9 mouse cellular contexts compared by ENCODE assay signal in genomic region chr7:30908992-30909431, GRCm38 (mm10). TPM values are rescaled to one million over a fixed set of nuclear protein-coding genes. Genes with fewer than 3 reads are reported as not detected.
A peak's percentile ranks its signal among the peaks of the same experiment; 100 is the strongest.
DNase-seq lines count a peak whose midpoint lies in the region; ATAC-seq and TF ChIP-seq lines count a peak whose summit lies in the region.
"Had no signal": no experiment of that assay in that cellular context is flagged by ENCODE, and none has a peak within 500 bp of the region (broad histone marks: within the 10 kb centered on the region; RNA-seq: fewer than 3 reads in every experiment).

No protein-coding gene starts in this region.

- H3K4me3 ChIP-seq in kidney, adult 2 months (ENCODE audit: insufficient read depth, low read depth, low read length): peak overlapping the region; percentile 19
- H3K4me3 ChIP-seq in embryonic facial prominence, embryonic 14.5 days (ENCODE audit: low read depth, low read length): peak overlapping the region; percentile 26
- H3K4me3 ChIP-seq in limb, embryonic 10.5 days: peak overlapping the region; percentile 48
- H3K4me3 ChIP-seq in midbrain, postnatal 0 days (ENCODE audit: low read depth, low read length): peak overlapping the region; percentile 29

- TF ChIP-seq POLR2A in kidney, adult 2 months (IDR thresholded peaks at IDR 0.05; ENCODE audit: low read depth, low read length): no peak

- WGBS in kidney, adult 2 months: 24% methylated on average over 17 of the region's 17 CpGs
- 27% methylated on average over 16 of the region's 17 CpGs for WGBS in embryonic facial prominence, embryonic 14.5 days
- 28% methylated on average over 17 of the region's 17 CpGs for WGBS in limb, embryonic 10.5 days
- WGBS in midbrain, postnatal 0 days: 29% methylated on average over 16 of the region's 17 CpGs

- H3K27me3 ChIP-seq in kidney, adult 2 months (replicated peaks; ENCODE audit: control insufficient read depth, insufficient read depth, low read length): no peaks in the 10 kb centered on the region
- no peaks in the 10 kb centered on the region for H3K27me3 ChIP-seq in embryonic facial prominence, embryonic 14.5 days (replicated peaks; ENCODE audit: control insufficient read depth, insufficient read depth, low read length)
- 0 out of 2 replicates have a peak, but pooled peaks cover 5% of the 10 kb centered on the region for H3K27me3 ChIP-seq in limb, embryonic 10.5 days (ENCODE audit: low read depth, poor library complexity, severe bottlenecking)
- no peaks in the 10 kb centered on the region for H3K27me3 ChIP-seq in midbrain, postnatal 0 days (ENCODE audit: insufficient read depth, low read length)

- H3K9ac ChIP-seq in embryonic facial prominence, embryonic 14.5 days (ENCODE audit: low read depth, low read length): no peak overlapping the region
- no peak overlapping the region for H3K9ac ChIP-seq in midbrain, postnatal 0 days (replicated peaks; ENCODE audit: low read length, poor library complexity, severe bottlenecking)

- TF ChIP-seq CTCF in kidney, adult 2 months (conservative IDR thresholded peaks at IDR 0.05; ENCODE audit: insufficient read depth, insufficient read length, low read depth, low read length): no peak
- TF ChIP-seq CTCF in midbrain, postnatal 0 days (IDR thresholded peaks at IDR 0.05): no peak

- H3K4me1 ChIP-seq in kidney, adult 2 months (ENCODE audit: control insufficient read depth, insufficient read depth, low read length): no peaks in the 10 kb centered on the region
- H3K4me1 ChIP-seq in embryonic facial prominence, embryonic 14.5 days (ENCODE audit: control insufficient read depth, insufficient read depth, low read length): peaks cover 13% of the 10 kb centered on the region
- H3K4me1 ChIP-seq in limb, embryonic 10.5 days: peaks cover 17% of the 10 kb centered on the region
- H3K4me1 ChIP-seq in midbrain, postnatal 0 days (ENCODE audit: insufficient read depth, low read length): no peaks in the 10 kb centered on the region

- H3K27ac ChIP-seq in kidney, adult 2 months (ENCODE audit: insufficient read depth, low read depth, low read length): no peak overlapping the region
- H3K27ac ChIP-seq in embryonic facial prominence, embryonic 14.5 days (replicated peaks; ENCODE audit: low read depth, low read length): no peak overlapping the region
- H3K27ac ChIP-seq in limb, embryonic 10.5 days: no peak overlapping the region
- H3K27ac ChIP-seq in midbrain, postnatal 0 days (ENCODE audit: low read depth, low read length): no peak overlapping the region

- no peak for DNase-seq in kidney, adult 2 months
- no peak for DNase-seq in kidney, postnatal 25 days
- no peak for DNase-seq in embryonic facial prominence, embryonic 14.5 days (ENCODE audit: low spot score)
- no peak for DNase-seq in limb, embryonic 10.5 days (ENCODE audit: low spot score)
- no peak for DNase-seq in midbrain, postnatal 0 days (ENCODE audit: low spot score)
- no peak for DNase-seq in adrenal gland, adult 2 months
- DNase-seq in layer of hippocampus, postnatal 10 days (ENCODE audit: low spot score in 2 of 2): no peak
- DNase-seq: cerebellum, adult 8-10 months had no signal

- H3K9me3 ChIP-seq in embryonic facial prominence, embryonic 14.5 days (ENCODE audit: control insufficient read depth, low read length): no peaks in the 10 kb centered on the region
- H3K9me3 ChIP-seq in limb, embryonic 10.5 days (replicated peaks): no peaks in the 10 kb centered on the region
- H3K9me3 ChIP-seq in midbrain, postnatal 0 days (ENCODE audit: low read length): no peaks in the 10 kb centered on the region

- no peaks in the 10 kb centered on the region for H3K36me3 ChIP-seq in kidney, adult 2 months (ENCODE audit: control insufficient read depth, insufficient read depth, low read length)
- H3K36me3 ChIP-seq in embryonic facial prominence, embryonic 14.5 days (ENCODE audit: control insufficient read depth, insufficient read depth, low read length): no peaks in the 10 kb centered on the region
- no peaks in the 10 kb centered on the region for H3K36me3 ChIP-seq in limb, embryonic 10.5 days
- no peaks in the 10 kb centered on the region for H3K36me3 ChIP-seq in midbrain, postnatal 0 days (ENCODE audit: insufficient read depth, low read length)

- ATAC-seq in embryonic facial prominence, embryonic 14.5 days (ENCODE audit: low read depth): peak; percentile 38; the same call in 1 of the 2 replicates
- 0 out of 2 replicates have a peak, but pooled peaks have one; percentile 34 for ATAC-seq in midbrain, postnatal 0 days (ENCODE audit: low FRiP score)
- ATAC-seq in activated CD4-positive, CD25-positive, alpha-beta regulatory T cell, adult 4 months: no peak

- peak overlapping the region; percentile 62 for H3K4me2 ChIP-seq in embryonic facial prominence, embryonic 14.5 days (ENCODE audit: low read depth, low read length)
- peak overlapping the region; percentile 54 for H3K4me2 ChIP-seq in midbrain, postnatal 0 days (ENCODE audit: low read depth, low read length, poor library complexity, severe bottlenecking)

RNA-seq across cellular contexts. Expression of gene Mag, which starts 5.7 kb away (rescaled TPM):
- 0.71 and 0.94 TPM in 2 replicates for polyA plus RNA-seq in kidney, adult 2 months (2012; rRNA removed)
- 1.3 and 1.4 TPM in 2 replicates for polyA plus RNA-seq in embryonic facial prominence, embryonic 14.5 days (2014; fragmentation: Nextera tagmentation; extraction: Ambion mirVana)
- 0.21 TPM in 1 of 2 replicates, not detected in the other for polyA plus RNA-seq in limb, embryonic 10.5 days (2016; fragmentation: Nextera tagmentation; extraction: Ambion mirVana)
- total RNA-seq in midbrain, postnatal 0 days (2014; rRNA removed): 5.3 and 14.9 TPM in 2 replicates
- polyA plus RNA-seq in midbrain, postnatal 0 days (2015; fragmentation: Nextera tagmentation; extraction: Ambion mirVana): 5.7 and 6.9 TPM in 2 replicates
- total RNA-seq in adrenal gland, adult 2 months (2021): under 1 TPM; 0.48 to 0.63 TPM
- 0.80 and 0.99 TPM in 2 replicates for polyA plus RNA-seq in adrenal gland, adult 2 months (2012; rRNA removed)
- 10 to 100 TPM; 25.3 to 30.7 TPM for total RNA-seq in layer of hippocampus, postnatal 10 days (2021)
- not detected for polyA plus RNA-seq in activated CD4-positive, CD25-positive, alpha-beta regulatory T cell, adult 4 months (2017; shearing (Covaris generic))

RNA-seq across cellular contexts. Expression of gene Hamp2, which starts 15.5 kb away (rescaled TPM):
- 1.1 TPM in 1 of 2 replicates, not detected in the other for polyA plus RNA-seq in kidney, adult 2 months (2012; rRNA removed)
- polyA plus RNA-seq in embryonic facial prominence, embryonic 14.5 days (2014; fragmentation: Nextera tagmentation; extraction: Ambion mirVana): 0.97 TPM in 1 of 2 replicates, not detected in the other
- polyA plus RNA-seq in limb, embryonic 10.5 days (2016; fragmentation: Nextera tagmentation; extraction: Ambion mirVana): not detected in 2 replicates
- not detected in 2 replicates for total RNA-seq in midbrain, postnatal 0 days (2014; rRNA removed)
- polyA plus RNA-seq in midbrain, postnatal 0 days (2015; fragmentation: Nextera tagmentation; extraction: Ambion mirVana): not detected in 2 replicates
- 10 to 100 TPM in 1 of 2 experiments, not detected in 1; 16.6 TPM for total RNA-seq in adrenal gland, adult 2 months (2021)
- polyA plus RNA-seq in adrenal gland, adult 2 months (2012; rRNA removed): 2.6 and 17.4 TPM in 2 replicates
- total RNA-seq in layer of hippocampus, postnatal 10 days (2021): not detected
- not detected for polyA plus RNA-seq in activated CD4-positive, CD25-positive, alpha-beta regulatory T cell, adult 4 months (2017; shearing (Covaris generic))

RNA-seq across cellular contexts. Expression of gene Cd22, which starts 28.9 kb away (rescaled TPM):
- 0.42 and 11.2 TPM in 2 replicates for polyA plus RNA-seq in kidney, adult 2 months (2012; rRNA removed)
- 0.22 TPM in 1 of 2 replicates, not detected in the other for polyA plus RNA-seq in embryonic facial prominence, embryonic 14.5 days (2014; fragmentation: Nextera tagmentation; extraction: Ambion mirVana)
- 0.59 TPM in 1 of 2 replicates, not detected in the other for polyA plus RNA-seq in limb, embryonic 10.5 days (2016; fragmentation: Nextera tagmentation; extraction: Ambion mirVana)
- 0.24 and 0.71 TPM in 2 replicates for total RNA-seq in midbrain, postnatal 0 days (2014; rRNA removed)
- polyA plus RNA-seq in midbrain, postnatal 0 days (2015; fragmentation: Nextera tagmentation; extraction: Ambion mirVana): 0.06 and 0.16 TPM in 2 replicates
- under 1 TPM; 0.40 to 0.97 TPM for total RNA-seq in adrenal gland, adult 2 months (2021)
- 0.45 and 0.57 TPM in 2 replicates for polyA plus RNA-seq in adrenal gland, adult 2 months (2012; rRNA removed)
- not detected for total RNA-seq in layer of hippocampus, postnatal 10 days (2021)
- 1 to 10 TPM; 4.5 to 9.3 TPM for polyA plus RNA-seq in activated CD4-positive, CD25-positive, alpha-beta regulatory T cell, adult 4 months (2017; shearing (Covaris generic))

RNA-seq across cellular contexts. Expression of gene Hamp, which starts 34.8 kb away (rescaled TPM):
- polyA plus RNA-seq in kidney, adult 2 months (2012; rRNA removed): not detected in 2 replicates
- polyA plus RNA-seq in embryonic facial prominence, embryonic 14.5 days (2014; fragmentation: Nextera tagmentation; extraction: Ambion mirVana): not detected in 2 replicates
- not detected in 2 replicates for polyA plus RNA-seq in limb, embryonic 10.5 days (2016; fragmentation: Nextera tagmentation; extraction: Ambion mirVana)
- total RNA-seq in midbrain, postnatal 0 days (2014; rRNA removed): not detected in 2 replicates
- polyA plus RNA-seq in midbrain, postnatal 0 days (2015; fragmentation: Nextera tagmentation; extraction: Ambion mirVana): not detected in 2 replicates
- total RNA-seq in adrenal gland, adult 2 months (2021): 10 to 100 TPM in 1 of 2 experiments, not detected in 1; 49.9 TPM
- 63.2 and 115 TPM in 2 replicates for polyA plus RNA-seq in adrenal gland, adult 2 months (2012; rRNA removed)
- total RNA-seq in layer of hippocampus, postnatal 10 days (2021): not detected
- not detected for polyA plus RNA-seq in activated CD4-positive, CD25-positive, alpha-beta regulatory T cell, adult 4 months (2017; shearing (Covaris generic))

RNA-seq across cellular contexts. Expression of gene Usf2, which starts 47.6 kb away (rescaled TPM):
- 118 and 124 TPM in 2 replicates for polyA plus RNA-seq in kidney, adult 2 months (2012; rRNA removed)
- 18.3 and 23.8 TPM in 2 replicates for polyA plus RNA-seq in embryonic facial prominence, embryonic 14.5 days (2014; fragmentation: Nextera tagmentation; extraction: Ambion mirVana)
- 28.7 and 33.5 TPM in 2 replicates for polyA plus RNA-seq in limb, embryonic 10.5 days (2016; fragmentation: Nextera tagmentation; extraction: Ambion mirVana)
- total RNA-seq in midbrain, postnatal 0 days (2014; rRNA removed): 95.3 and 102 TPM in 2 replicates
- 27.0 and 28.4 TPM in 2 replicates for polyA plus RNA-seq in midbrain, postnatal 0 days (2015; fragmentation: Nextera tagmentation; extraction: Ambion mirVana)
- 100 to 1,000 TPM; 146 to 166 TPM for total RNA-seq in adrenal gland, adult 2 months (2021)
- polyA plus RNA-seq in adrenal gland, adult 2 months (2012; rRNA removed): 376 and 393 TPM in 2 replicates
- total RNA-seq in layer of hippocampus, postnatal 10 days (2021): 100 to 1,000 TPM in 1 of 2 experiments, 10 to 100 TPM in 1; 94.1 to 116 TPM
- polyA plus RNA-seq in activated CD4-positive, CD25-positive, alpha-beta regulatory T cell, adult 4 months (2017; shearing (Covaris generic)): 10 to 100 TPM; 11.9 to 14.2 TPM
